Mouse (Mus musculus) CH12.LX (cell line): ENCODE data around the gene Cwc27.

Experiments
- CTCF ChIP-seq, 2 experiments: IDR thresholded peaks in 1 of 2; conservative IDR thresholded peaks in 1 of 2; 2 replicates each; pipeline ENCODE4 v1.5.1; 2011 to 2012; ENCODE audit warnings: low read depth in 2 of 2, low read length in 2 of 2, improper control_type of control experiment in 1 of 2, inconsistent platforms in 1 of 2, mild to moderate bottlenecking in 1 of 2, moderate library complexity in 1 of 2
- E2F4 ChIP-seq: IDR thresholded peaks from 2 replicates; pipeline ENCODE4 v1.6.1; 2011; ENCODE audit warnings: low read depth, low read length, improper control_type of control experiment; ENCODE audit not compliant: insufficient replicate concordance
- EP300 ChIP-seq: IDR thresholded peaks from 2 replicates; pipeline ENCODE4 v1.6.1; 2011; ENCODE audit warnings: low read length, improper control_type of control experiment
- GABPA ChIP-seq: IDR thresholded peaks from 2 replicates; pipeline ENCODE4 v1.6.1; 2012; ENCODE audit warnings: low read depth, low read length, improper control_type of control experiment, inconsistent platforms; ENCODE audit not compliant: insufficient replicate concordance
- JUND ChIP-seq: conservative IDR thresholded peaks from 2 replicates; pipeline ENCODE4 v1.6.1; 2011; ENCODE audit warnings: low read depth, low read length, improper control_type of control experiment
- MAZ ChIP-seq: IDR thresholded peaks from 2 replicates; pipeline ENCODE4 v1.6.1; 2012; ENCODE audit warnings: low read depth, mild to moderate bottlenecking, inconsistent platforms, low read length, improper control_type of control experiment, moderate library complexity
- NELFE ChIP-seq: IDR thresholded peaks from 2 replicates; pipeline ENCODE4 v1.6.1; 2011; ENCODE audit warnings: low read depth, low read length, improper control_type of control experiment
- POLR2A ChIP-seq: IDR thresholded peaks from 2 replicates; pipeline ENCODE4 v1.6.1; 2011; ENCODE audit warnings: low read depth, mild to moderate bottlenecking, improper control_type of control experiment, low read length
- TCF12 ChIP-seq: IDR thresholded peaks from 2 replicates; pipeline ENCODE4 v1.6.1; 2014; ENCODE audit warnings: low read depth, mild to moderate bottlenecking, inconsistent platforms, low read length, improper control_type of control experiment
- USF1 ChIP-seq: IDR thresholded peaks from 2 replicates; pipeline ENCODE4 v1.6.1; 2014; ENCODE audit warnings: low read depth, mild to moderate bottlenecking, inconsistent platforms, low read length, improper control_type of control experiment
- ZMIZ1 ChIP-seq: IDR thresholded peaks from 2 replicates; pipeline ENCODE4 v1.6.1; 2012; ENCODE audit warnings: low read depth, mild to moderate bottlenecking, inconsistent platforms, low read length, improper control_type of control experiment

GRCm38 (mm10) chr13:104727681-104728080 lies 89.3 kb downstream of the Cwc27 start:
- no peak for TF ChIP-seq CTCF (conservative IDR thresholded peaks at IDR 0.05 in 1 of 2, IDR thresholded peaks at IDR 0.05 in 1 of 2; ENCODE audit: low read depth in 2 of 2, low read length in 2 of 2)
- TF ChIP-seq E2F4, result no peak
- no peak for TF ChIP-seq JUND
- TF ChIP-seq GABPA, result no peak
- TF ChIP-seq ZMIZ1, result no peak
- TF ChIP-seq EP300, result no peak
- TF ChIP-seq MAZ, result no peak
- TF ChIP-seq NELFE, result no peak
- no peak for TF ChIP-seq USF1
- TF ChIP-seq POLR2A, result no peak
- no peak for TF ChIP-seq TCF12
